Mouse (Mus musculus): ENCODE results near the gene Capza1. TPM values are rescaled to one million over a fixed set of nuclear protein-coding genes. Genes with fewer than 3 reads are reported as not detected.
A peak's percentile ranks its signal among the peaks of the same experiment; 100 is the strongest.

Gene Capza1
- polyA plus RNA-seq, 2 experiments from 2014 or later, result 489 to 553 TPM

DNA sequence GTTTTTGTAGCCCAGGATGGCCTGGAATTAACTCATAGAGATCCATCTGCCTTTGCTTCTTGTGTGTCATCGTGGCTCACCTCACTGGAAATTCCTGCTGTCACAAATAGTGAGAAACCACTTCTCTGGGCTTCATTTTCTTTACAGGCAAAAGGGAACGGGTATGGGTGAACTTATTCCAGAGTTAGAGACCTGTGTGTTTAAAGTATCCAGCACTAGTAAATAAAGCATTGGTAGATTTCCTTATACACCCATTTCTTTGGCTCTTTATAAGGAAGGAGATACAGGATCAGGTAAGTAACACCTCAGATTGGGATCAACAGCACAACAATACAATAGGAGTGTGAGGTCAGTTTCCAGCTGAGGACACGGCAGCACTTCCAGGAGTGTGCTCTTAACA, 76.2 kb downstream of the Capza1 start, which contains the start of gene Rhoc:
Gene Rhoc, plus strand, starts transcription at position 301 of the 400 bp plus-strand sequence.
- ATAC-seq, result no peak

DNA sequence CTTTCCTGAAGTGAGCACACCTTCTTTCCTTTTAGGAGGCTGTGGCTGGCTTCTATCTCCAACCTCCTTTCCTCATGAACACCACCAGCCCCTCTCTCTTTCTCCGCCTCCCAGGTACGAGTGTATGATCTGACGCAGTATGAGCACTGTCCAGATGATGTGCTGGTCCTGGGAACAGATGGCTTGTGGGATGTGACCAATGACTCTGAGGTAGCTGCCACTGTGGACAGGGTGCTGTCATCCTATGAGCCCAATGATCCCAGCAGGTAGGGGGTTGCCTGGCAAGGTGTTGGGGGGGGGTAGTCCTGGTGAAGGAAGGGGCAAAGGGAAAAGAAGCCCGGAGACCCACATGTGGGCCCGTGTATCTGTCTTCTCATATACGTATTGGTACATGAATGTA, 79.0 kb downstream of the Capza1 start:
- ATAC-seq, result no peak

DNA sequence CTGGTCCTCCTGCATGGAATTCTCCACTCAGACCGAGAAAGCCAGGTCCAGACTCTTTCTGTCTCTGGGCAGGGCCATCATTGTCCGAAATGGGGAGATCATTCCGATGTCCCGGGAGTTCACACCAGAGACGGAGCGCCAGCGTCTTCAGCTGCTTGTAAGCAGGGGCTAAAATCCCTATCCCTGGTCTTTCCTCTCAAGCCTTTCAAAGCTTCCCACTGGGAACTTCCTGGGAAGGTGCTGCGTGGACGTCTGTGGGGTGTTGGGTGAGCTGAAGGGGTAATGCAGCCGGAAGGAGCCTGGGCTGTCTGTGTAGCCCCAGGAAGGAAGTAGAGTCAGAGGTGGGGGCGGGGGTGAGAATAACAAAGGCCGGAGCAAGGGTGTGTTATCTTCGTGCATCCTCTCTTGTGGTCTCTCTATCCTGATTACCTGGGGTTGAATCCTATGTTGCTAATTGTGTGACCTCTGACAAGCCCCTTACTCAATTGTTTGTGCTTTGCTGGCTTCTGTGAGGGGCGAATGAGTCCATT, 80.3 kb downstream of the Capza1 start:
- ATAC-seq, result peak; percentile 29

DNA sequence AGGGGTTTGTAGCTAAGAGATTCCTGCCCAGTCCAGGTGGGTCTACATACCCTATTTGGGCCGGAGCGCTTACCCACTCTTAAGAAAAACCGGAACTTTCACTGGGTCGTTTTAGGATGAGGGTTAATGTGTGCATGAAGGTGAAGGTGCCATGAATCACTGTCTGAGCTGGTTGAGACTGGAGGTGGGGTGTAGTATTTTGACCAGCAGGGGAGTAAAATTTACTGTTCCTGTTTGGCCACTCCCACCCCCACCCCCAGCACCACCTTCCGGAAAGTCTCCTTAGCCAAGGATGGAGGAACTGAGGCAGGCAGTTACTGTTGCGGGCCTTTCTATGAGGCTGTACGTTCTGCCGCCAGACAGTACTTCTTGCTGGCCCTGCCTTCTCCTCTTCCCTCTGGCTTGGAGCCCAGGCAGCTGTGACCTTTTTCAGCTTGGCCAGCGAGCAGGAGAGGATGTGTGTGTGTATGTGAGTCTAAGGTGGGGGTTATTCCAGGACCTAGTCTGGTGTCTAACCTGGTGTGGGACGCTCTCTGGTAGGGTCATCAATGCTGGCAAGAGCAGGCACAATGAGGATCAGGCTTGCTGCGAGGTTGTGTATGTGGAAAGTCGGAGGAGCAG, 82.1 kb downstream of the Capza1 start:
- peak; percentile 6 for ATAC-seq

DNA sequence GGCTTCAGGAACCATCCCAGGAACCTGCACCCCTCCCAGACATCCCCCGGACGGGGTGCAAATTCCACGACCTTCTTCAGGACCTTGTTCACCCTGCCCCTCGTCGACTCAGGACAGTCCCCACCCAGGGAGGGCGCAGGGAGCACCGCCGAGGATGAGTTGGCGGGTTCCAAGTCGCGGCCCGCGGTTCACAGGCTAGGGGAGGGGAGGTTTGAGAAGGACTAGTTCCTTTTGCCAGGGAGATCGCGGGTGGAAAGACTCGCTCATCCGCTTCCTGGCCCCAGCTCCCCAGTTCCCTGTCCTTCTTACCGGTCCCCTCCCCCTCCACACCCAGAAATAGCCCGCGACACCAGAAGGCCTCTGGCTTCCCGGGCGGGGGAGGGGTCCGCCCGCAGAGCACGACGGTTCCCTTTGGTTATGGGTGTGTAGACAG, 82.8 kb downstream of the Capza1 start, which contains the start of gene Fam19a3:
Gene Fam19a3, minus strand, starts transcription at position 370 of the 433 bp plus-strand sequence.
- ATAC-seq, result peak; percentile 40

DNA sequence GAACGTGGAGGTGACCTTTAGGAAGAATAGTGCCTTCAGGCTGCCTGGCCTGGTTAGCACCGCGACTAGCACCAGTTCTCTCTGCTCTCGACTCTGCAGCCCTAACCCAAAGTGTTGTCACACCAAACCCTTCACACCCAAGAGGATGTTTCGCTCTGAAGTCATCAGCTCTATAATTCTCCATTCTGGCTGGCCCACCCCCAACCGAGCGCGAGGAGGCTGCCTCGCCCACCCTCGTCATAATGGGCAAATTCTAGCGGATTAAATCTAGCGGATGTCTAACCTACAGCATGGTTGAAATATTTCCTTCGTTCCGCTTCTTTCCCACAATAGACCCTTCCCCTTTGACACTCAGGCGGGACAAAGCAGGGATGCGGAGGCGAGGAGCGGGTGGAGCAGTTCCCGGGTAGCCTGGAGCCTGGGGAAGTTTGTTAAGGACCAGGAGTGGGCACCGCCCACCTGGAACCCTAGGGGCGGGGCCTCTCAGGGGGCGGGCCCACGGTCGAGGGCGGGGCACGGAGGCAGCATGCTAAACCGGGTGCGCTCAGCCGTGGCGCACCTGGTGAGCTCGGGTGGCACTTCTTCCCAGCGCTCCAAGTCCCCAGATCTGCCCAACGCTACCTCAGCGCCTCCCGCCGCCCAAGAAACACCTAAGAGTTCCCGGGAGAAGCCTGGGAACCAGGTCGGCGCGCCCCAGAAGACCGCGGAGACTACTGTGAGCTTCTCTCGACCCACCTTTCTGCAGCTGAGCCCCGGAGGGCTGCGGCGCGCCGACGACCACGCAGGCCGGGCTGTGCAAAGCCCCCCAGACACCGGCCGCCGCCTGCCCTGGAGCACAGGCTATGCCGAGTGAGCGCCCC, 83.5 kb downstream of the Capza1 start, which contains the start of gene Ppm1j:
Gene Ppm1j, plus strand, starts transcription at position 496 of the 860 bp plus-strand sequence.
- peak; percentile 43 for ATAC-seq

DNA sequence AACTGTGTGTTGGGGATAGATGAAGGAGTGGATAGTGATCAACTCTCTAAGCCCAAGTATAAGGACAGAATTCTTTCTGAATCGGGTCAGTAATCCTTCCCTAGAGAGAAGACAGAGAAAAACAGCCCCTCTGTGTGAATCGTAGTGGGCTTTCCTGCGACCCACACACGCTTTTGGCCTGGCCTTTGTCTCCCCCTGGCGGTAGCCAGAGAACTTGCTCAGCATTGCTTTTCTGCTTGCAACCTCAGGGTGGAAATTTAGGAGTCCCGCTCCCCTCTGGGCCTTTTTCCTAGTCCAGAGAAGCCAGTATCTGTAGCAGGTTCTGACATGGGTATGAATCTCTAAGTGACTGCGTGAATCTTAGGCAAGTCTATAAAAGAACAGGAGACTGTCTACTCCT, 84.4 kb downstream of the Capza1 start:
- ATAC-seq, result peak; percentile 50

DNA sequence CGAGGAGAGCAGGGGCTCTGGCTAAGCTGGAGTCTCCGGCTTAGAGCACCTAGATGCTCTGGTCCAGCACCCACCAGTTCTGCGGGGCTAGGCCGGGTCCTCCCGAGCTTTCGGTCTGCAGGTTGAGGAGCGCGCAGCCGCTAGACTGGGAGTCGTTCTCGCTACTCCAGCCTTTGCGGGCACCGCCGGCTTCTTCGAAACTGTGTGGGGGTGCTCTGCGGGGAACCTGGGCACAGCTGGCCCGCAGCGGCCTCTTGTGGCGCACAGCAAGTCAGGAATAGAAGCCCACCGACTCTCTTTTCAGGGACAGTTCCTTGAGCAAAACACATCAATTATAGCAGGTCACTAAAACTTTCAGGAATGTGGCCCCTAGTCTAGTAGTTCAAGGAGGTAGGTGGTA, 87.0 kb downstream of the Capza1 start:
- peak; percentile 21 for ATAC-seq

DNA sequence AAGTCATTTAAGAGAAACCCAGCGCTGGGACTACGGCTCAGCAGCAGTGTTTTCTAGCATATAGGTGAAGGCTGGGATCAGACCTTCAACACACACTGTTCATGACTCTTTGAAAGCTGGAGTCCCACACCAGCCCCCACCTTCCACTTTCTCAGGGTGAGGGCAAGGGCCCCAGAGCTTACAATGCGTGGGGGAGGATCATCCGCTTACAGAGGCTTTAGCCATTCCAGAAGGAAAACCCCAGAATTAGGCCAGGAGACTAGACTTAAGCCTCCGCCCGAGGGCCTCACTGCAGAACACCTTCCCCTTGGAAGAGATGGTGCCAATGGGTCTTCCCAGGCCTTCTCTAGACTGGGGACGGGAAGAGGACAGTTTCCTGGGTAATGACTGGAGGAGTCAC, 91.0 kb downstream of the Capza1 start:
- ATAC-seq, result no peak

Other genes starting within 250 kb of the Capza1 start
- 1 to 10 TPM; 6.0 to 6.6 TPM for gene Slc16a1, start 225.8 kb downstream of the Capza1 start, polyA plus RNA-seq (2017; shearing (Covaris generic))
- 10 to 100 TPM; 14.5 to 29.2 TPM for gene Ppm1j, start 83.4 kb downstream of the Capza1 start, polyA plus RNA-seq (2017; shearing (Covaris generic))
- 1 to 10 TPM in 1 of 2 experiments, under 1 TPM in 1; 0.67 to 1.2 TPM for gene Fam19a3, start 82.7 kb downstream of the Capza1 start, polyA plus RNA-seq (2017; shearing (Covaris generic))
- gene Rhoc, start 76.1 kb downstream of the Capza1 start, polyA plus RNA-seq (2017; shearing (Covaris generic)), result 1 to 10 TPM; 7.4 to 7.8 TPM
- gene Mov10, start 45.9 kb downstream of the Capza1 start, polyA plus RNA-seq (2017; shearing (Covaris generic)), result 10 to 100 TPM; 27.8 to 49.0 TPM
- gene St7l, start 500 bp downstream of the Capza1 start, polyA plus RNA-seq (2017; shearing (Covaris generic)), result 10 to 100 TPM; 29.6 to 38.5 TPM
- gene Wnt2b, start 97.4 kb upstream of the Capza1 start, polyA plus RNA-seq (2017; shearing (Covaris generic)), result under 1 TPM; 0.35 to 0.75 TPM
- under 1 TPM in 1 of 2 experiments, not detected in 1; 0.15 TPM for gene Cttnbp2nl, start 188.6 kb upstream of the Capza1 start, polyA plus RNA-seq (2017; shearing (Covaris generic))
- not detected for gene 4930564D02Rik, start 202.3 kb upstream of the Capza1 start, polyA plus RNA-seq (2017; shearing (Covaris generic))